ENCODE assay signal across 15 mouse cellular contexts in the genomic region with DNA sequence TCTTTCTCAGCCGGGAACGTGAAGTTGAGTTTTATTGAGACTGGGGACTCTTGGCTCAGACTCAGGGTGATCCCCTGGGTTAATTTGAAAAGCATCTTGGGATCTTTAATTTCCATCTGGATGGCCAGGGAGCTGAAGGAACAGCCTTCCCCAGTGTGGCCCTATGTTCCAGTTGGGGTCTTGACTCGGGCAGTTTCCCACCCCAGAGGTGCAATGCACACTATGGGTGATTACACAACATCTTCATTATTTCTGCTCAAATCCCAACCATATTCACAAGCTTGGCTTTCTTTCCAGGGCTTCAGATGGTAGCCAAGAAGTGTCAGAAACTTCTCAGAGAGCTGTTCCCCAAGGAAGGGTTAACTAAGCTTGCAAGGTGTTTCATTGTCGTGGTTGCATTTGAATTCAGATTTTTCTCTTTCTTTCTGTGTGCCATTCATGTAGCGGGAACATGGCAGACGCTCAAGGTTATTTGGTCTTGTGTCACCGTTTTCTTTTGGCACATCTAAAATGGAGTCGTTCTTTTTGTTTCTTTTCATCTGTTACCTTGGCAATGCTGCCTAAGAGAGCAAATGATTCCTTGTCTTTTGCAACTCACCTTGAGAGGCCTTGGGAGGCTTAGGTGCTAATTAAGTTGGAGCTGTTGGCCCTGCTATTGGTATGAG.
"Had no signal": no experiment of that assay in that cellular context is flagged by ENCODE, and none has a peak within 500 bp of the region (broad histone marks: within the 10 kb centered on the region; RNA-seq: fewer than 3 reads in every experiment).

No protein-coding gene starts in this region.

- H3K9ac ChIP-seq: lung, embryonic 14.5 days; midbrain, embryonic 13.5 days; midbrain, embryonic 15.5 days; neural tube, embryonic 12.5 days; stomach, embryonic 15.5 days had no signal

- ATAC-seq: midbrain, embryonic 13.5 days; midbrain, embryonic 15.5 days had no signal

- H3K27ac ChIP-seq: midbrain, embryonic 13.5 days; midbrain, embryonic 15.5 days; neural tube, embryonic 12.5 days; stomach, embryonic 15.5 days; stomach, postnatal 0 days had no signal

- H3K27me3 ChIP-seq: megakaryocyte, embryonic 14.5 days; midbrain, embryonic 13.5 days; midbrain, embryonic 15.5 days; neural tube, embryonic 12.5 days; stomach, embryonic 15.5 days had no signal

- H3K9me3 ChIP-seq: megakaryocyte, embryonic 14.5 days; midbrain, embryonic 13.5 days; midbrain, embryonic 15.5 days; neural tube, embryonic 12.5 days; stomach, embryonic 15.5 days had no signal

- H3K36me3 ChIP-seq: midbrain, embryonic 13.5 days; midbrain, embryonic 15.5 days; neural tube, embryonic 12.5 days; stomach, embryonic 15.5 days had no signal

- H3K4me3 ChIP-seq: megakaryocyte, embryonic 14.5 days; midbrain, embryonic 13.5 days; midbrain, embryonic 15.5 days; neural tube, embryonic 12.5 days; stomach, embryonic 15.5 days had no signal

- H3K4me2 ChIP-seq: lung, embryonic 14.5 days; midbrain, embryonic 11.5 days; midbrain, embryonic 13.5 days; midbrain, embryonic 15.5 days; neural tube, embryonic 12.5 days; stomach, embryonic 15.5 days had no signal

- H3K4me1 ChIP-seq: megakaryocyte, embryonic 14.5 days; midbrain, embryonic 13.5 days; midbrain, embryonic 15.5 days; stomach, embryonic 15.5 days had no signal

- DNase-seq: lung, adult 18-20 months; lung, embryonic 14.5 days; lung, postnatal 10 days; lung, postnatal 4 days; right cerebral cortex, postnatal 14 days; thymus, adult 2 months; thymus, postnatal 25 days; thymus, postnatal 4 days had no signal
